Mouse (Mus musculus) gonadal fat pad, adult 2 months (tissue): ENCODE results near the gene Arf6. TPM values are rescaled to one million over a fixed set of nuclear protein-coding genes. Genes with fewer than 3 reads are reported as not detected.
"Not testable (repeated sequence)": the region's sequence is repeated elsewhere in the genome, so short reads cannot be mapped to it uniquely, and the experiment has no call there.

Experiments
- DNase-seq: peaks from one replicate; pipeline ENCODE4 v3.0.0-alpha.2; 2012; ENCODE audit warnings: low read depth
- polyA plus RNA-seq: library from polyadenylated mRNA; depleted of rRNA; stranded (reverse); fragments of >200 nt; gene quantifications from 2 replicates; pipeline ENCODE4 v1.2.3, GENCODE M21; 2012; rRNA removed

Arf6 gene
- polyA plus RNA-seq, result 73.3 and 116 TPM in 2 replicates

DNA sequence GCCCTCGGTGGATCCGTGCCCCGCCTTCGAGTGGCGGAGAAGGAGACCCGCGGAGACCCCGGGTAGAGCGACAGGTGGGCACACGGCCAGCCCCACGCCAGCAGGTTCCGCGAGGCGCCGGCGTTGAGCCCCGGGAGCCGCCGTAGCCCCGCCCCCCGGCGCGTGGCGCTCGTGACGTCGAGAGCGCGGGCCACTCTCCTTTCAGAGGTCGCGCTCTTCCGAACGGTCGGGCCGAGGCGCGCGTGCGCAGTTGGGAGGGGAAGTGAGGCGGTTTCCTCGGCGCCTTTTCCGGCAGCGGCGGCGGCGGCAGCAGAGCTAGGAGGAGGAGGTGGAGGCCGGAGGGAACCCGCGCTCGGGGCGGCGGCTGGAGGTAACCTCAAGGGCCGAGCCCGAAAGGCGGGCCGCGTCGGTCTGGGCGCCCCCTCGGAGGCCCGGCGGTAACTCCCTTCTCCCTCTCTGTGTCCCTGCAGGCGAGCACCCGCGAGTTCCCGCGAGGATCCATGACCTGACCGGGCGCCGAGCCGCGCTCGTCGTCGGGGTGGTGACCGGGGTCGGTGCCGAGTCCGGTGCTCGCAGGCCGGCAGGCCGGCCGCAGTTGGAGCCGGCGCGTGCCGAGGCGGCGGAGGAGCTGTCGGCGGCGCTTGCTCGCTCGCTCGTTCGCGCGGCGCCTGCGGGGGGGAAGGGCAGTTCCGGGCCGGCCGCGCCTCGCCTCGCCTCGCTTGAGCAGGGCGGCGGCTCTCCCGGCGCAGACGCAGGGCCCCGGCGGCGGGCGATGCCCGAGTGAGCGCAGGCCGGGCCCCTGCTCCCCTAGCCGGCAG is at the start of gene Arf6, which contains the start of gene Gm9887:
Arf6 (plus strand) TSS at position 297 of the 818 bp plus-strand sequence.
Gm9887 (minus strand) TSS at position 605 of the 818 bp plus-strand sequence.
- DNase-seq, result peak; percentile 54

DNA sequence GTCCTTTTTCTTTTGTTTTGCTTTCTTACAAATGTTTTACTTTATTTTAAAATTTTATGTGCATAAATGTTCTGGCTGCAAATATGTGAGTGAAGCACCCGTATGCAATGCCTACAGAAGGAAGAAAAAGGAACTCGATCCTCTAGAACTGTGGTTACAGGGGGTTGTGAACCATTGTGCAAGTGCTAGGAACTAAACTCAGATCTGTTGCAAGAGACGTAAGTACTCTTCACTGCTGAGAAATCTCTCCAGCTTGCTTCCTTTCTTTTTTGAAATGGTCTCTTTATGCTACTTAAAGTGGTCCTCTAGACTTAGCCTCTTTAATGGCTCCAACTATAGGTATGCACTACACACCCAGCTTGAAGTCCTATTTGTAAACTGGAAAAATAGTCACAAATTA is 40.8 kb upstream of the Arf6 start:
- DNase-seq, result no peak

DNA sequence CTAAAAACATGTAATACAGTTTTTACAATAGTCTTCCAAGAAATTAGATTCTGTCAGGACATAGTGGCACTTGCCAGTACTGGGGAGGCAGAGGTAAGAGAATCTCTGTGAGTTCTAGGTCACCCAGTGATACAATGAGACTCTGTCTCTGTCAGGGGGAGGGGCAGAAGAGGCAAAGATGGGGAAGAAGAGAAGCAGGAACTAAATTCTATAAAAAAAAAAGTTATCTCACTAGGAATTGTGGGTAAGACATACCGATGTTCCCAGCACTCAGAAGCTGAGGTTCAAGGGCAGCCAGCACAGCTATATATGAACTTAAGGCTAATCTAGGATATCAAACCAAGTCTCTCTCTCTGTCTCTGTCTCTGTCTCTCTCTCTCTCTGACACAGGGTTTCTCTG is 39.8 kb upstream of the Arf6 start:
- no peak for DNase-seq

DNA sequence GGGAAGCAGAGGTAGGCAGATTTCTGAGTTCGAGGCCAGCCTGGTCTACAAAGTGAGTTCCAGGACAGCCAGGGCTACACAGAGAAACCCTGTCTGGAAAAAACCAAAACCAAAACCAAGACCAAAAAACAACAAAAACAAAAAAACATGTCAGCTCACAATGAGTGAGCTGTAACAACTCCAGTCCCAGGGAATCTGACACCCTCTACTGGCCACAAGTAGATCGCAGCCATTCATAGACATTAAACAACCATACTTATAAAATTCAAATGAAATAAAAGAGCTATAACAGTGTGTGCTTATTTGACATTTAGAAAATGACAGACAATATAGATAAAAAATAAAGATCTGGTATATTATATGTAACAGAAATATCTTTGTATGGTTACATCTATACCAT is 38.4 kb upstream of the Arf6 start:
- no peak for DNase-seq

DNA sequence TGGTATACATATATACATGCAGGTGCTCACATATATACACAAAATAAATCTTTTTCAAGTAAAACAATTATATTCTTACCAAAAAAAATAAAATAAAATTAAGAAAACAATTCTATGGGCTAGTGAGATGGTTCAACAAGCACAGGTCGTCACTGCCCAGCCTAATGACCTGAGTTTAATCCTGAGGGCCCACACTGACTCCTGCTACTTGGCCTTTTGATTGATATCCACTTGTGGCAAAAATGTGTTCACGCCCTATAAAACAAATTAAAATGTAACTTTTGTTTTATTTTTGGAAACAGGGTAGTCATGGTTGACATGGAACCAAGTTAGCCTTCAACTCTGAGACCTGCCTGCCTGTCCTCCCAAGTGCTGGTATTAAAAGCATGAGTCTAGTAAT is 22.0 kb upstream of the Arf6 start:
- no peak for DNase-seq

DNA sequence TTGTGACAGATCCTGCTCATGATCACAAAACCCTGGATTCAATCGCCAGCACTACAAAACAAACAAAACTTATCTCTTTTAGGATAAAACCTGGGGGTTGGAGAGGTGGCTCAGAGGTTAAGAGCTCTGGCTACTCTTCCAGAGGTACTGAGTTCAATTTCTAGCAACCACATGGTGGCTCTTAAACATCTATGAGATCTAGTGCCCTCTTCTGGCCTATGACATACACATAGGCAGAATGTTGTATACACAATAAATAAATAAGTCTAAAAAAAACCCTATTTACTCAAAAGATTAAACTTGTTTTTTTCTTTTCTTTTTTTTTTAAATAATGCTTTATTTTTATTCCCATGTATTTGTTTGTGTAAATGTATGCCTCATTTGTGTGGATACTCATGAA is 20.3 kb upstream of the Arf6 start:
- no peak for DNase-seq

DNA sequence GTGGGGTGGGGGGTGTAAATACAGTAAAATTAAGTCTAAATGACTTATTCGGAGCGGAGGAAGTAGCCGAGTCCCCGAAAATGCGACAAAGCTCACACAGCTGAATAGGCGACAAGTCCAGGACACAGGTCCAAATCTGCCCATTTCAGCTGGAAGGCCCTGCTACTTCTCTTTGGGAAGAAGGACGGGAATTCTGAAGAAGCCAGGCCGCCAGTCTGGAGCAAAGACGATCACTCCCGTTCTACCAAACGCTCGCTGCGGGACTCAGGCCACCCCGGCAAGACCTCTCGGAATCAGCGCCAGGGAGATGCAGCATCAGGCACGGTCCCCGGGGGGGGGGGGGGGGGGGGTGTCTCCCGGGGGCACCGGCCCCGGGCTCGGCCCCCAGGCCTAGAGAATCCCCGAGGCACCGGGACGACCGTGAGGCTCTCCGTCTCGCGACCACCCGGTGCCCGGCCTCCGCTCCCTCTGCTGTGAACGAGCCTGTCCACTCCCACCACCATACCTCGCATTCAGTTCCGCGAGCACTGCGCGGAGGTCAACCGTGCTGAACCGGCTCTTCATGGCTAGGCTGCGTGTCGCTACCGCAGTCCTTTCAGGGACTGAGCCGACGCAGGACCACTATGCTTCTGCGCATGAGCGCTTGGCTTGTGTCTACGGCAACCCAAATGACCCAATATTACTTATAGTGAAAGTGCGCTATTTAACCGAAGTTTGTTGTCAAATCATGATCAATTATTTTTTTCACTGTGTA is 15.2 kb upstream of the Arf6 start, which contains the start of gene Nemf:
Nemf (minus strand) TSS at position 620 of the 754 bp plus-strand sequence.
- peak; percentile 47 for DNase-seq

DNA sequence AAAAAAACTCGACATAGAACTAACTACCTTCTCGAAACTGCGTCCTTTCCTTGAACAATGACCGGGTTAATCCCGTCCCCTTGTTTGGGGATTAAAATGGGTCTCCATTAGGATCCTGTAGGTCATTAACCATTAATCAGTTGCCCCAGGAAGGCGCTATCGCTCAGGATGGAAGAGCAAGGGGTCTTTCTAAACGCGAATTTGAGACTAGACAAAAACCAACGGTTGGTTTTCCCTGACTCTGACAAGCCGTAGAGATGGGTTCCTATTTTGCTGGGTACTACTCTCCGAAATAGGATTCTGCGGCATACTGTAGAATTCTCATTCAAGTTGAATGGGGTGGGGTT is 14.7 kb upstream of the Arf6 start:
- DNase-seq, result peak; percentile 37

DNA sequence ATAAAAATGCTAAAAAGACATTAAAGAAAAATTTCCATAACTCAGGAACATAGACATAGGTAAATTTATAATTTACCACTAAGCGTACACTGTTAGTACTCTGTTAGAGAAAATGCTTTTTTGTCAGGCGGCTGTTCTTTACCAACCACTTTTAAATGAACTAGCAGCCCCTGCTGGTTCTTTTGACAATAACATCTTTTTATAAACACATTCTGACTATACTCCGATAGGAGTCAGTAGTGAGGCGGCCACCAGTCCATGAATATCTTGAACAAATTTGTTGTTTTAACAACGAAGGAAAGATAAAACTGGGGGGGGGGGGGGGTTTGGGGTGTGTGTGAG is 11.3 kb upstream of the Arf6 start:
- DNase-seq, result no peak

DNA sequence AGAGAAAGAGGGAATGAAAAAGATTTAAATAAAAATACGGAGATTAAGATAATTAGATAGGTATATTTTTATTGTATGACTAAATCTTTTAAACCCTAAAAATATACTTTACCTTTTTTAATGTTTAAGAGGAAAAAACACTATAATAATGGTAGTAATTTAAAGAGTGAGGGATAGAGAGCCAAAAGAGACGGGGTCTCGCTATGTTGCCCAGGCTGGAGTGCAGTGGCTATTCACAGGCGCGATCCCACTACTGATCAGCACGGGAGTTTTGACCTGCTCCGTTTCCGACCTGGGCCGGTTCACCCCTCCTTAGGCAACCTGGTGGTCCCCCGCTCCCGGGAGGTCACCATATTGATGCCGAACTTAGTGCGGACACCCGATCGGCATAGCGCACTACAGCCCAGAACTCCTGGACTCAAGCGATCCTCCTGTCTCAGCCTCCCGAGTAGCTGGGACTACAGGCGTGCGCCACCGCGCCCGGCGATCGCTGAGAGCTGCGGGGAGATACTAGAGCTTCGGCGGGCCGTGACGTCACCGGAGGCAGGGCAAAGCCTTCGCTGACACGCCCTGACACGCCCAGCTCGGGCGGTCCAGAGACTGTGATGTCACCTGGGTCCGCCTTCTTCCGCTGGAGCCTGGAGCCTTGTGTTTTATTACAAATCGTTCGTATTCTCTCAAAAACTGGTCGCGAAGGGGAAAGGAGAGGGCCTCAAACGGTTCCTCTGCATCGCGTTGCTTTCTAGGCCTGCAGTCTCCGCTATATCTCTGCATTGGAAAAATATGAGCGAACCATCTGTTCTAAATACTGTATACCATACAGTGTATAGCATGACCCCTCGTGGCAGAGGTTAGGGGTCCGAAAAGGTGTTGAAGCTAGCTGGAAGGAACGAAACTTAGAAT is 10.7 kb upstream of the Arf6 start:
- peak; percentile 61 for DNase-seq

DNA sequence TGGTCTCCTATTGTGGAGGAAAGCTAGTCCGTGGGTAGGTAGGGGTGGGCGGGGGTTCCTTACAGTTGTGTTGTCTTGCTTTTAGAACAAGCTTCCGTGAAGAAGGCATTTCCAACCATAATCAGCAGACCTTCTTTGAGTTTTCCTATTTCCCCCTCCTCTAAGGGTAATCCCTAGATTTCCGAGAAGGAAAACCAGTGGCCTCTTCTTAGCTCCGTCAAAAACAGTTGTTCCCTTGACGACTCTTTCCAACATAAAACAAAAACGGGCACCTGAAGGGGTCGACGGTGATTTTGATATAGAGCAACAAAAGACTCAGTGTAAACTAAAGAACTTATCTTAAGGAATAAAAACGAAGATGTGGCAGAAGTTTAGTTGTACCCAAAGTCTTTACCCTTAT is 10.0 kb upstream of the Arf6 start:
- no peak for DNase-seq

DNA sequence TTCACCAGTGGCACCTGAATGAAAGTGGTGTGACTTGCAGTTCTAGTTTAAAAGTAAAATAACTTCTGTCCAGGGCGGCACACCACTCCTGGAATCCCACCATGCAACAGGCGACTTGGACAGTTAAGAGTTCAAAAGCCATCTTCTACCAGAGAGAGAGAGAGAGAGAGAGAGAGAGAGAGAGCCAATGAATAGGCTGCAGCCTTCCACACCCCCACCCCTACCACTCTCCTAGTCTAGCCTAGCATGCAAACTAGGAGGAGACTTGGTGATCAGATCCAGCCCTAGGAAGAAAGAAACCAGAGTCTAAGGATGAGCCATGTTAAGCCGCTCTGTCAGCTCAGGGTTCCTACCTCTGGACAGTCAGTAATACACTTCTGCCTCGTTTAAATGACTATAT is 9.6 kb upstream of the Arf6 start:
- DNase-seq, result no peak

DNA sequence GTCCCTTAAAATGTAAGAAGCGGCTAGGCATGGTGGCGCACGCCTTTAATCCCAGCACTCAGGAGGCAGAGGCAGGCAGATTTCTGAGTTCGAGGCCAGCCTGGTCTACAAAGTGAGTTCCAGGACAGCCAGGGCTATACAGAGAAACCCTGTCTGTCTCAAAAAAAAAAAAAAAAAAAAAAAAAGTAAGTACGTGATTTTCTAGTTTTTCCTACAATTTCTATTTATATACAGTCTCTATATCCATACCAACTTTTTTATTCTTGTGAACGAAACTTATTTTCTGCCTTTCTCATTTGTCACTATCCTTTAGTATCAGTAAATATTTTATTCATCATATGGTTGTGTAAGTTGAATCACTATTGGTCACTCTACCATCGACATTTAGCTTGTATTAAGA is 8.8 kb upstream of the Arf6 start:
- not testable (repeated sequence) for DNase-seq

DNA sequence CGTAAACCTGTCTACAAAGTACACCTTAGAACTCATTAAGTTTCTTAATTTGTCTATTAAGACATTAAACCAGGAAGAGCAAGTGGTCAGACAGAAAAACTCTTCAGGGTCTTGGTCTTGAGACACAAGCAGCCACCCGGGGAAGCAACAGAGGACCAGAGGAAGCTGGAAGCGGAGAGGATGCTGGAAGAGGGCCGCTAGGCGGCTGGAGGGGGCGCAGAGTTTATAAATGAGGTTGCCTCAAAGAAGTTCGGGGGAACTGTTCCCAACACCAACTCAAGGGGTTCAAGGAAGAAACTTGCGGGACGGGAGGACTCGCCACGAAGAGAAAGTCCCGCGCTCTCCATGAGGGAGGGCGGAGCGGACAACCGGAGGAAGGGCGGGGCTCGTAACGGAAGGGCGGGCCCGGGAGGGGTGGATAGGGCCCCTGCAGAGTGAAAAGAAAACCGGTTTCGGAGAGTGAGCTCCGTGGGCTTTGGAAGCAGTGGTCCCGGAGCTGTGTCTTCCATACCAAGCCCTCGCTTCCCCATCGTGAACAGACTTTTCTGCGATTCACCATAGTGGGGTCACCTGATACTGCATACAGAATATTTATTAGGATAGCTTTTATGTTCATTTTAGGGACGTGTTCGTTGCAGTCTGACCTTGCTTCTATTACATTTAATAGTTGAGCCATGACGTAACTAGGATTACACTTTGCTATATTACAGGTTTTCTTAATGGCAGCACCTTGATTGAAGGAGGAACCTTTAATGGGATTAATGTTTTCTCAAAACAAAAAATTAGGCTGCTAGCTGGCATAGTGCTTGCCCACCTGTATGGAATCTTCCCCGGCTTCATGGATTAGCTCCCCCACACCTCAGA is 7.8 kb upstream of the Arf6 start:
- DNase-seq, result no peak

DNA sequence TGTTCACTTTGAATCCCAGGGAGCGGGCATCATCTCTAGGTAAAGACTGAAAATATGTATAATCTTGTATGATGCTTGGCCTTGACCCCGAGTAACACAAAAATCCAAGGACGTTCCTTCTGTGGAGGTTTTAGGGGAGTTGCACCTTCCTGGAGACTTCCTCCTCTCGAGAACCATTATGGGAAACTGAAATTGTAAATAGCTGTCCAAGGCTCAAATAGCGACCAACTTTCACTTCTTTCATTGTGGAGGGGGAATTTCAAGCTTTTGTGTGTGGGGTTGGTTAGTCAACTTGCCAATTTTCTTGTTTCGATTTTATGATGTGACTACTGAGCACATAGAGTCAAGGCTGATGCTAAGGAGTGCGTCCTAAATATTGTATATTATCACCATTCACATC is 6.2 kb upstream of the Arf6 start:
- DNase-seq, result no peak

DNA sequence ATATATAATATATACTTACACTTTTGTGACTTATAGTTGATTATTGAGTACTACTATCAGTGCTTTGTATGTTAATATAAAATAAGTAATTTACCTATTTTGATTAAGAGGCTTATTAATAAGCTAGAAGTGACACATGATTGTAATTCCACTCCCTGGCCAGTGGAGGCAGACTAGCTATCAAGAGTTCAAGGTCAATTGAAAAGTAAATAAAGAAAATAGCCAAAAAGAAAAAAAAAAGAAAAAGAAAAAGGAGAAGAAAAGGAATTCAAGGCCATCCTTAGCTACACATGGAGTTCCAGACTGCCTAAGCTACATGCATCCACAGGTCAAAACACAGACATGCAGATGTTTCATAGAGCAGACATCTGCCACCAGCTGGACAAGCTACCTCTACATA is 5.5 kb upstream of the Arf6 start:
- no peak for DNase-seq

DNA sequence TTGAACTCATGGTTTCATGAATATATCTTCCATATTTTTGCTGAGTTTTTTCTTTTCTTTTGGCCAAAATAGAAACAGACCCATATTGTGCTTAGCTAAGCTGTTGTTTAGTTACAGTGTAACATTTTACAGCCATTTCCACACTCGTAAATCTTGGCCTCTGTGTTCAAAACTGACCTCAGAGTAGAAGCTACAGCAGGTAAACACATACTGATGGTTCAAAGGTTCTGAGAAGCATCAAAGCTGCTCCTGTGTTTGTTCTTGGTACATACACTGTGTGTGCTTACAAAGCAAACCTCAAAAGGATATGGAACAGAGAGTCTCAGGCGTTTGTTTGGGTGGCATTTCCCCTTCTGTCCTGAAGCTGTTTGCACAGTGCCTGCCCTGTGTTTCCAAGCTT is 4.4 kb upstream of the Arf6 start:
- no peak for DNase-seq

DNA sequence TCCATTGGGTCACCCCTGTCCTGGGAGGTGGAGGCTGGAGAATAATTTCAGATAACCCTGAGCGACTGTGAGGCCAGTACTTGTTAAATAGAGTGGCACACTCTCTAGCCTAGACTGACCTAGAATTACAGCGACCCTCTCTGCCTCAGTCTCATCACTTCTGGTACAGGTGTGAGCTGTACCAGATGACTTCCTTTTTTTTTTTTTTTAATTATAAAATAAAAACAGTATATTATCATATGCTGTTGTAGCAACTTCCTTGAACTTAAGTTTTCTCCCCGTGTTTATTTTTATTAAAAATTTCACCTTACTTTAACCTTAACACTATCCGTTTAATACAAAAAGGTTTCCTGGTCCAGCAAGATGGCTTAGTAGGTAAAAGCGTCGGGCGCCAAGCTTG is 1.0 kb upstream of the Arf6 start:
- DNase-seq, result no peak

DNA sequence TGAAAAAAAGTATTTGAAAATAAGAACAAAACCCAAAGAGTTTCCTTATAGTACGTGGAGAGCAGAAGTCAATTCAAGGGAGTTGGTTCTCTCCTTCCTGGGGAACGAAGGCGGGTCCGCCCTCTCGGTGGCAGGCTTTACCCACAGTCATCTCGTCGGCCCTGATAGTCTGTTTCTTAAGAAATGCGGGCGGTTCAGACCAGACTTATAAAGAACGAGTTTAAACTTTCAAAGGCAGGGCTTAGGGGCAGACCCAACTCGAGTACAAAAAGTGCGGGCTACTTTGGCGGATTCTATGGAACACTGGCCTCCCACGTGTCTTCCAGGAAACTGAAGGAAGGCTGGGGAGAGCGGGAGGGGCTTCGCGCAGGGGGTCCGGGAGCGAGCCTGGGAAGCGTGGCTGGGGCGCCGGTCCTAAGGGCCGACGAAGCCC is 513 bp upstream of the Arf6 start:
- DNase-seq, result peak; percentile 41

DNA sequence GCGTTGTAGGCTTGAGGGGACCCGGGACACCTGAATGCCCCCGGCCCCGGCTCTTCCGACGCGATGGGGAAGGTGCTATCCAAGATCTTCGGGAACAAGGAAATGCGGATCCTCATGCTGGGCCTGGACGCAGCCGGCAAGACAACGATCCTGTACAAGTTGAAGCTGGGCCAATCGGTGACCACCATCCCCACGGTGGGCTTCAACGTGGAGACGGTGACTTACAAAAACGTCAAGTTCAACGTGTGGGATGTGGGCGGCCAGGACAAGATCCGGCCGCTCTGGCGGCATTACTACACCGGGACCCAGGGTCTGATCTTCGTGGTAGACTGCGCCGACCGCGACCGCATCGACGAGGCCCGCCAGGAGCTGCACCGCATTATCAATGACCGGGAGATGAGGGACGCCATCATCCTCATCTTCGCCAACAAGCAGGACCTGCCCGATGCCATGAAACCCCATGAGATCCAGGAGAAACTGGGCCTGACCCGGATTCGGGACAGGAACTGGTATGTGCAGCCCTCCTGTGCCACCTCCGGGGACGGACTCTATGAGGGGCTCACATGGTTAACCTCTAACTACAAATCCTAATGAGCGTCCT is 881 bp downstream of the Arf6 start:
- DNase-seq, result no peak
